Mouse (Mus musculus) hindbrain, embryonic 11.5 days (tissue): Measurements from ENCODE around the gene Slc39a13. TPM values are rescaled to one million over a fixed set of nuclear protein-coding genes. Genes with fewer than 3 reads are reported as not detected.

Source experiments
- ATAC-seq: fragments of 200-750 bp; cut with Nextera tagmentation; 2 replicates; pipeline ENCODE4 v1.8.0; 2017; ENCODE audit warnings: mild to moderate bottlenecking, moderate TSS enrichment, moderate library complexity; ENCODE audit not compliant: low FRiP score
- DNase-seq: peaks from one replicate; pipeline ENCODE4 v3.0.0-alpha.2; 2015; ENCODE audit warnings: low spot score
- H3K27ac ChIP-seq: fragments of 300-500 bp; sonication (generic); 2 replicates; pipeline ENCODE4 v1.5.1; 2014; ENCODE audit warnings: mild to moderate bottlenecking, low read depth, low read length
- H3K27me3 ChIP-seq: fragments of 300-500 bp; sonication (generic); 2 replicates; pipeline ENCODE4 v1.6.1; 2014; ENCODE audit warnings: mild to moderate bottlenecking, low read length, moderate library complexity, mixed read lengths; ENCODE audit not compliant: control insufficient read depth, insufficient read depth
- H3K36me3 ChIP-seq: fragments of 300-500 bp; sonication (generic); 2 replicates; pipeline ENCODE4 v1.6.1; 2014; ENCODE audit warnings: mild to moderate bottlenecking, low read length, moderate library complexity, mixed read lengths; ENCODE audit not compliant: control insufficient read depth, insufficient read depth
- H3K4me1 ChIP-seq: fragments of 300-500 bp; sonication (generic); replicated peaks from 2 replicates; pipeline ENCODE4 v1.6.1; 2014; ENCODE audit warnings: low read length, mixed read lengths; ENCODE audit not compliant: control insufficient read depth, insufficient read depth
- H3K4me2 ChIP-seq: fragments of 300-500 bp; sonication (generic); replicated peaks from 2 replicates; pipeline ENCODE4 v1.6.1; 2014; ENCODE audit warnings: mild to moderate bottlenecking, low read depth, low read length
- H3K4me3 ChIP-seq: fragments of 300-500 bp; sonication (generic); 2 replicates; pipeline ENCODE4 v1.5.1; 2014; ENCODE audit warnings: low read depth, low read length
- H3K9ac ChIP-seq: fragments of 300-500 bp; sonication (generic); 2 replicates; pipeline ENCODE4 v1.6.1; 2014; ENCODE audit warnings: low read depth, low read length
- H3K9me3 ChIP-seq: fragments of 300-500 bp; sonication (generic); 2 replicates; pipeline ENCODE4 v1.6.1; 2016; ENCODE audit warnings: low read length; ENCODE audit not compliant: control insufficient read depth
- WGBS: fragments of 180-500 bp; shearing (Covaris S2); extraction: QIAGEN DNeasy Blood & Tissue Kit; methylation state at CpG from one replicate; pipeline ENCODE4 v1.1.7; 2014; 5-methylcytosine and 5-hydroxymethylcytosine counted together
- polyA plus RNA-seq: library from polyadenylated mRNA; unstranded; fragments of >200 nt; fragmentation: Nextera tagmentation; extraction: Ambion mirVana; gene quantifications from 2 replicates; pipeline ENCODE4 v1.2.1, GENCODE M21; 2014

The Slc39a13 gene
- polyA plus RNA-seq, 1 experiment from 2014 or later = 17.9 TPM

GRCm38 (mm10) chr2:91098156-91098555 is 27.9 kb upstream of the Slc39a13 start:
- Histone ChIP-seq H3K9ac (no peak overlapping the region), H3K4me3 (no peak overlapping the region), H3K9me3 (no peaks in the 10 kb centered on the region), H3K4me2 (no peak overlapping the region), H3K27ac (no peak overlapping the region), H3K36me3 (no peaks in the 10 kb centered on the region), H3K4me1 (no peaks in the 10 kb centered on the region), H3K27me3 (no peaks in the 10 kb centered on the region)
- DNase-seq = no peak
- WGBS = 89% methylated on average over 2 of the region's 2 CpGs
- ATAC-seq = no peak

- DNase-seq (no peak), ATAC-seq (no peak)
- no peaks in the 10 kb centered on the region for H3K36me3 ChIP-seq
- H3K27ac ChIP-seq = no peak overlapping the region
- H3K27me3 ChIP-seq = no peaks in the 10 kb centered on the region
- 74% methylated on average over 10 of the region's 10 CpGs for WGBS
- no peak overlapping the region for H3K4me2 ChIP-seq
- no peak overlapping the region for H3K9ac ChIP-seq
- H3K4me1 ChIP-seq = no peaks in the 10 kb centered on the region
- no peaks in the 10 kb centered on the region for H3K9me3 ChIP-seq
- H3K4me3 ChIP-seq = no peak overlapping the region
These were observed 26.8 kb upstream of the Slc39a13 start for GRCm38 (mm10) chr2:91097015-91097414.

GRCm38 (mm10) chr2:91096524-91096923 is 26.3 kb upstream of the Slc39a13 start:
- ATAC-seq (no peak), DNase-seq (no peak)
- no peak overlapping the region for H3K27ac ChIP-seq
- H3K27me3 ChIP-seq = no peaks in the 10 kb centered on the region
- 67% methylated on average over 14 of the region's 14 CpGs for WGBS
- no peaks in the 10 kb centered on the region for H3K9me3 ChIP-seq
- H3K36me3 ChIP-seq = no peaks in the 10 kb centered on the region
- no peak overlapping the region for H3K9ac ChIP-seq
- H3K4me1 ChIP-seq = no peaks in the 10 kb centered on the region
- no peak overlapping the region for H3K4me3 ChIP-seq
- H3K4me2 ChIP-seq = no peak overlapping the region

GRCm38 (mm10) chr2:91090827-91091226 is 20.6 kb upstream of the Slc39a13 start:
- H3K27ac ChIP-seq = no peak overlapping the region
- no peaks in the 10 kb centered on the region for H3K27me3 ChIP-seq
- 79% methylated on average over 6 of the region's 6 CpGs for WGBS
- no peak overlapping the region for H3K4me3 ChIP-seq
- H3K4me2 ChIP-seq = no peak overlapping the region
- H3K9ac ChIP-seq = no peak overlapping the region
- no peaks in the 10 kb centered on the region for H3K36me3 ChIP-seq
- ATAC-seq (no peak), DNase-seq (no peak)
- H3K4me1 ChIP-seq = no peaks in the 10 kb centered on the region
- no peaks in the 10 kb centered on the region for H3K9me3 ChIP-seq

- H3K27ac ChIP-seq = no peak overlapping the region
- no peaks in the 10 kb centered on the region for H3K4me1 ChIP-seq
- H3K36me3 ChIP-seq = no peaks in the 10 kb centered on the region
- H3K4me3 ChIP-seq = no peak overlapping the region
- H3K27me3 ChIP-seq = no peaks in the 10 kb centered on the region
- DNase-seq = no peak
- no peaks in the 10 kb centered on the region for H3K9me3 ChIP-seq
- no peak overlapping the region for H3K9ac ChIP-seq
- H3K4me2 ChIP-seq = no peak overlapping the region
- ATAC-seq = no peak
- WGBS = 78% methylated on average over 6 of the region's 6 CpGs
These were observed 20.0 kb upstream of the Slc39a13 start for GRCm38 (mm10) chr2:91090208-91090607.

- Histone ChIP-seq H3K9me3 (no peaks in the 10 kb centered on the region), H3K4me2 (no peak overlapping the region), H3K9ac (no peak overlapping the region), H3K4me3 (no peak overlapping the region), H3K36me3 (no peaks in the 10 kb centered on the region), H3K4me1 (no peaks in the 10 kb centered on the region), H3K27ac (no peak overlapping the region), H3K27me3 (no peaks in the 10 kb centered on the region)
- ATAC-seq = no peak
- 88% methylated on average over 9 of the region's 9 CpGs for WGBS
- DNase-seq = no peak
These were observed 18.8 kb upstream of the Slc39a13 start for GRCm38 (mm10) chr2:91088987-91089386.

- 91% methylated on average over 9 of the region's 9 CpGs for WGBS
- no peaks in the 10 kb centered on the region for H3K9me3 ChIP-seq
- ATAC-seq (no peak), DNase-seq (no peak)
- H3K9ac ChIP-seq = no peak overlapping the region
- no peak overlapping the region for H3K4me3 ChIP-seq
- H3K4me2 ChIP-seq = no peak overlapping the region
- no peaks in the 10 kb centered on the region for H3K36me3 ChIP-seq
- H3K4me1 ChIP-seq = no peaks in the 10 kb centered on the region
- H3K27me3 ChIP-seq = no peaks in the 10 kb centered on the region
- no peak overlapping the region for H3K27ac ChIP-seq
These were observed 17.2 kb upstream of the Slc39a13 start for GRCm38 (mm10) chr2:91087453-91087852.

GRCm38 (mm10) chr2:91086392-91087237 is 16.4 kb upstream of the Slc39a13 start:
- Histone ChIP-seq H3K4me2 (no peak overlapping the region), H3K4me3 (no peak overlapping the region), H3K9me3 (no peaks in the 10 kb centered on the region), H3K27ac (no peak overlapping the region), H3K27me3 (no peaks in the 10 kb centered on the region), H3K36me3 (no peaks in the 10 kb centered on the region), H3K9ac (no peak overlapping the region), H3K4me1 (no peaks in the 10 kb centered on the region)
- ATAC-seq (no peak), DNase-seq (no peak)
- 64% methylated on average over 9 of the region's 9 CpGs for WGBS
